Mouse (Mus musculus) erythroblast, embryonic 14.5 days (primary cell): Measurements from ENCODE around the gene Safb2. TPM values are rescaled to one million over a fixed set of nuclear protein-coding genes. Genes with fewer than 3 reads are reported as not detected.

ENCODE experiments used
- H3K27me3 ChIP-seq: 2 replicates; pipeline ENCODE4 v1.6.1; 2012; ENCODE audit warnings: inconsistent platforms; ENCODE audit not compliant: control insufficient read depth
- H3K36me3 ChIP-seq: 2 replicates; pipeline ENCODE4 v1.6.1; 2012; ENCODE audit warnings: mild to moderate bottlenecking, inconsistent platforms; ENCODE audit not compliant: control insufficient read depth
- H3K4me1 ChIP-seq: 2 replicates; pipeline ENCODE4 v1.6.1; 2012; ENCODE audit warnings: inconsistent platforms; ENCODE audit not compliant: control insufficient read depth
- H3K4me3 ChIP-seq: replicated peaks from 2 replicates; pipeline ENCODE3; 2012; ENCODE audit warnings: moderate library complexity, mild to moderate bottlenecking, inconsistent platforms
- H3K9me3 ChIP-seq: 2 replicates; pipeline ENCODE4 v1.6.1; 2012; ENCODE audit warnings: low read length, inconsistent platforms, mixed read lengths; ENCODE audit not compliant: control insufficient read depth
- GATA1 ChIP-seq: IDR thresholded peaks from 2 replicates; pipeline ENCODE4 v1.6.1; 2012; ENCODE audit warnings: low read length, inconsistent platforms, mixed read lengths
- TAL1 ChIP-seq: IDR thresholded peaks from 3 replicates; pipeline ENCODE4 v1.6.1; 2012; ENCODE audit warnings: low read length, inconsistent platforms, mixed read lengths
- polyA plus RNA-seq: library from polyadenylated mRNA; stranded (reverse); fragments of >175 nt; gene quantifications from 2 replicates; pipeline ENCODE4 v1.2.3, GENCODE M21; 2012

The Safb2 gene
- polyA plus RNA-seq, 1 experiment, result 27.6 TPM

DNA sequence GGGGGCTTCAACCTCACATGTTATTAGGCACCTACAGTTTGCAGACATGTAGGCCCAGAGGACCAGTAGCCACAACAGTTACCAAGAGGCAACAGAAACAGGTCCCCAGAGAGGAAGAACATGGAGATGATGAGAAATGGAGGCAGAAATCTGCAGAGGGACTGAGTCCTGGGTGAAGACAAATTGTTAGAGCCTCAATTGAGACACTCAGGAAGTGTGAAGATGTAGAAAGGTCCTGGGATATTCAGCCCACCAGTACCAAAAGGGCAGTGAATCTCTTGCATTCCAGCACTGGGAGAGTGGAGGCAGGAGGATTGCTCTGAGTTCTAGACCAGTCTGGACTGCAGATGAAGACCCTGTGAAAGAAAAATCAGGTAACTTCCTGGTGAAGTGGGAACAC lies 70.1 kb downstream of the Safb2 start:
- no peak overlapping the region for H3K4me3 ChIP-seq
- H3K9me3 ChIP-seq, result peaks cover 18% of the 10 kb centered on the region
- TF ChIP-seq GATA1 (no peak), TAL1 (no peak)
- H3K27me3 ChIP-seq, result peaks cover 60% of the 10 kb centered on the region
- no peaks in the 10 kb centered on the region; the same call in 1 of the 2 replicates for H3K4me1 ChIP-seq
- no peaks in the 10 kb centered on the region for H3K36me3 ChIP-seq

DNA sequence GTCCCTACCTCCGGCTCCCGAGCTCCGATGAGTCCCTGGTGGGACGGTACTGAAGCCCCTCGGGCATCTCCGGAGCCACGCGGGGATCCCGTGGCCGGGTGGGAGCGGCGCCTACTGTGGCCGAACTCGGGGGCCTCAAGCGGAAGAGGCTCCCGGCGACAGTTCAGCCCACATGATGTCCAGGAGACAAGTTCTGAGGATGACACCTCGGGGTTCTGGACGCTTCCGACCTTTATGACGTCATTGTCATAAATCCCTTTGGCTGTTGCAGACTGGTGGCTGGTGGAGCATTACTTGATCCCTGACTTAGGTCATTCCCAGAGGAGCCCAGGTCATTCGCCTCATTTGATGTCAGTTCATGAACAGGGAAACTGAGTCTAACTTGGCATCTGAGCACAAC lies 72.1 kb downstream of the Safb2 start, which contains the start of gene Znrf4:
TSS of gene Znrf4 (minus strand) at position 122 of the 400 bp plus-strand sequence.
- H3K27me3 ChIP-seq, result peaks cover 77% of the 10 kb centered on the region
- TF ChIP-seq GATA1 (no peak), TAL1 (no peak)
- peaks cover 18% of the 10 kb centered on the region for H3K9me3 ChIP-seq
- H3K36me3 ChIP-seq, result no peaks in the 10 kb centered on the region
- H3K4me3 ChIP-seq, result no peak within 1 kb of the TSS
- H3K4me1 ChIP-seq, result peaks cover 6% of the 10 kb centered on the region

DNA sequence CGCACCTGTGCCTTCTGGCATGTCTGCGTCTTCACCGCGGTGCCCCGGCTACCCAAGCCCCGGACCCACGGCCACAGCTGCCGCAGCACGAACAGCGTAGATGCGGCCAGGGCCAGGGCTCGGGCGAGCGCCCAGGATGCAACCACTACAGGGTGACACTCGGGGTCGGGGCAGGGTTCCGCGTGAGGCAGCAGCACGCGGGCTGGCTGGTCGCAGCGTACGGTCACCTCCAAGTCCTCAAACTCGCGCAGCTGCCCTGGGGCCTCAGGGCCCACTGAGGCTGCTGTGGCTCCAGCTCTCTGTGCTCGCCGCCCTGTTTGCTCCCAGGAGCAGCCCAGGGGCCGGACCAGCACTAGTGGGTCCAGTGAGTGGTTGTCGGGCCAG lies 72.7 kb downstream of the Safb2 start:
- H3K27me3 ChIP-seq, result peaks cover 77% of the 10 kb centered on the region
- H3K4me3 ChIP-seq, result no peak overlapping the region
- peaks cover 18% of the 10 kb centered on the region for H3K9me3 ChIP-seq

DNA sequence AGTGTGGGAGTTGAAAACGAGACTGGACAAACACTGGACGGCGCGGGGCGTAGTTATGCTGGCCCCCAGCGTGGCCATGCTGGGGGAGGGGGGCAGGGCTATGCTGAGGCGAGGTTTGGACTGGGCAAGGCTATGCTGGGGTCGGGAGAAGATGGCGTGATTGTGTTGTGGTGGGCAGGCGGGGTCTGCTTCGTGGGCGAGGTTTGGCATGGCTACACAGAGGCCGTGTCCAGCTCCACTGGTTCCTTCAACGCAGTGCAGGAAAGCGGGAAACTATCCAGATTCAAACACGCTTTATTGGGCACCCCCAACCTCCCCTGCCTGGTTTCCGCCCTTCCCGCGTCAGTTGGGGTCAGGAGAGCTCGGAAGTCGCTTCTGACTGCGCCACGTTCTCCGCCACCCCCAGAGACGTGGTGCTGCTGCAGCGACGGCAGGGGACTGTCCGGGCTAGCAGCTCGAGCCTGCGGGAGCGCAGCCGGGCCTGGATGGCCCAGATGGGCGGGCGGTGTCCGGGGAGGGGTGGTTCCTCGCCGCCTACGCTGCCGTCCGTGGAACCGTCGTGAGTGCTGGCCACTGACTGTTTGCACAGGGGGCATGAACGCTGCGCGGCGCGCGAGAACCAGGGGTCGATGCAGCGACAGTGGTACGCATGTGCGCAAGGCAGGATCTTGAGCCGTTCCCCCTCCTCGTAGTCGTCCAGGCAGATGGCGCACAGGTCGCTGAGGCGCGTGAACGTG lies 73.2 kb downstream of the Safb2 start:
- TF ChIP-seq TAL1 (no peak), GATA1 (no peak)
- peaks cover 13% of the 10 kb centered on the region for H3K4me1 ChIP-seq
- no peak overlapping the region for H3K4me3 ChIP-seq
- no peaks in the 10 kb centered on the region for H3K36me3 ChIP-seq
- H3K27me3 ChIP-seq, result peaks cover 76% of the 10 kb centered on the region
- peaks cover 18% of the 10 kb centered on the region for H3K9me3 ChIP-seq

More for the DNA sequence above, 72.7 kb downstream of the Safb2 start:
- Histone ChIP-seq H3K36me3 (no peaks in the 10 kb centered on the region), H3K4me1 (peaks cover 12% of the 10 kb centered on the region)
- TF ChIP-seq GATA1, result no peak
- TF ChIP-seq TAL1, result no peak

Other genes starting within 250 kb of the Safb2 start
- 0.33 and 0.44 TPM in 2 replicates for gene Ptprs, start 108.1 kb downstream of the Safb2 start, polyA plus RNA-seq
- not detected in 2 replicates for gene Znrf4, start 72.2 kb downstream of the Safb2 start, polyA plus RNA-seq
- 0.04 and 0.10 TPM in 2 replicates for gene Gm20219, start 30.2 kb downstream of the Safb2 start, polyA plus RNA-seq
- 27.9 and 29.6 TPM in 2 replicates for gene Safb, start 240 bp upstream of the Safb2 start, polyA plus RNA-seq
- gene 2410015M20Rik, start 25.2 kb upstream of the Safb2 start, polyA plus RNA-seq, result 21.4 and 25.5 TPM in 2 replicates
- gene Rpl36, start 28.8 kb upstream of the Safb2 start, polyA plus RNA-seq, result 810 and 1,011 TPM in 2 replicates
- gene Lonp1, start 42.3 kb upstream of the Safb2 start, polyA plus RNA-seq, result 6.7 TPM in 2 replicates
- not detected in 2 replicates for gene Catsperd, start 43.6 kb upstream of the Safb2 start, polyA plus RNA-seq
- gene Ranbp3, start 88.7 kb upstream of the Safb2 start, polyA plus RNA-seq, result 16.4 and 17.4 TPM in 2 replicates
- 70.5 and 83.1 TPM in 2 replicates for gene Ndufa11, start 133.2 kb upstream of the Safb2 start, polyA plus RNA-seq
- gene Vmac, start 133.4 kb upstream of the Safb2 start, polyA plus RNA-seq, result 0.22 and 0.55 TPM in 2 replicates
- 1.4 and 2.2 TPM in 2 replicates for gene Nrtn, start 172.9 kb upstream of the Safb2 start, polyA plus RNA-seq
- 2.7 and 3.2 TPM in 2 replicates for gene Dus3l, start 180.2 kb upstream of the Safb2 start, polyA plus RNA-seq
- gene Prr22, start 185.7 kb upstream of the Safb2 start, polyA plus RNA-seq, result 0.66 and 0.78 TPM in 2 replicates
- gene Rfx2, start 246.4 kb upstream of the Safb2 start, polyA plus RNA-seq, result 26.9 and 29.2 TPM in 2 replicates